In the genomic region with DNA sequence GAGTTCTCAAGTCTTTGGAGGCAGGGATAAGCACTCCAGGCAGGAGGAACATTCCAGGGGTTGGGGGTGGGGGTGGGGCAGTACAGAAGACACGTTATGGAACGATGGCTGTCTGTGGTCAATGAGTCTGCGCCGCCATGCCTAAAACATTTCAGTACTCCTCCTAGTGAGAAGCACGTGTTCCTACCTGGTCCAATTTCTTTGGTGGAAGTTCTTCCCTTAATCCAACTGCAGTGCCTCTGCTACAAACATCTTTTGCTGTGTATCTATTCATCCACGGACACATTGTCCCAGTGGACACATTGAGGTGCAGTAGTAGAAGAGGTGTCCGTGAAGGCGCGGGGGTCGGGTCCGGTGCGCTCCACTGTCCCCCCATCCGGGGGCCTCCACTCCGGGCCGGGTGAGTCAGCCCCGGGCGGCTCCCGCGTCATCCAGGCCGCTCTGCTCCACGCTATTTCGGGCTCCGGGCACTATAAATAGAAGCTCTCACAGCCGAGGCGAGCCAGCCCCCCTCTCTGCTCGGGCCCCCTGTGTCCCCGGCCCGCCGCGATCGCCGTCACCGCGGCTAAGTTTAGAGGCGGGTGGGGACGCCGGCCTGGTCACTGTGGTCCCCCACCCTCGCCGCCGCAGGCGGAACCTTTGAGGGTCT, we compare ENCODE assay signal across 9 mouse cellular contexts. TPM values are rescaled to one million over a fixed set of nuclear protein-coding genes. Genes with fewer than 3 reads are reported as not detected.
DNase-seq lines count a peak whose midpoint lies in the region; ATAC-seq lines count a peak whose summit lies in the region.
"Had no signal": no experiment of that assay in that cellular context is flagged by ENCODE, and none has a peak within 500 bp of the region (broad histone marks: within the 10 kb centered on the region; RNA-seq: fewer than 3 reads in every experiment).

No protein-coding gene starts in this region.

- H3K4me3 ChIP-seq in embryonic facial prominence, embryonic 12.5 days: peak overlapping the region; percentile 50
- H3K4me3 ChIP-seq in heart, embryonic 14.5 days (ENCODE audit: control insufficient read depth in 1 of 2, insufficient read depth in 1 of 2, low read depth in 1 of 2, low read length in 2 of 2): peak overlapping the region; percentile 44 to 55
- peak overlapping the region; percentile 52 for H3K4me3 ChIP-seq in limb, embryonic 12.5 days (replicated peaks)
- H3K4me3 ChIP-seq: erythroblast, embryonic 14.5 days had no signal

- H3K9me3 ChIP-seq in embryonic facial prominence, embryonic 12.5 days: no peaks in the 10 kb centered on the region
- H3K9me3 ChIP-seq in heart, embryonic 14.5 days (ENCODE audit: control insufficient read depth, low read length): no peaks in the 10 kb centered on the region
- no peaks in the 10 kb centered on the region for H3K9me3 ChIP-seq in limb, embryonic 12.5 days

- DNase-seq in lung, postnatal 10 days: peak; percentile 49
- DNase-seq in lung, postnatal 25 days (ENCODE audit: low spot score): no peak
- peak; percentile 27 for DNase-seq in retina, embryonic 14.5 days (ENCODE audit: low spot score)
- no peak for DNase-seq in spleen, postnatal 10 days (ENCODE audit: low spot score in 2 of 2)

- no peak for ATAC-seq in embryonic facial prominence, embryonic 12.5 days (ENCODE audit: insufficient number of reproducible peaks, insufficient read depth, low FRiP score, low TSS enrichment)
- peak; percentile 83 for ATAC-seq in heart, embryonic 14.5 days (ENCODE audit: insufficient number of reproducible peaks, insufficient read depth, low FRiP score, low read depth)
- ATAC-seq in limb, embryonic 12.5 days (ENCODE audit: insufficient number of reproducible peaks, insufficient read depth, low FRiP score, low TSS enrichment, low read depth): no peak
- ATAC-seq in erythroblast, adult 5-6 weeks (replicated peaks; ENCODE audit: low FRiP score, poor library complexity, severe bottlenecking): no peak

- H3K27me3 ChIP-seq in embryonic facial prominence, embryonic 12.5 days: peaks cover 17% of the 10 kb centered on the region
- H3K27me3 ChIP-seq in heart, embryonic 14.5 days (ENCODE audit: control insufficient read depth, insufficient read depth, low read length): no peaks in the 10 kb centered on the region
- H3K27me3 ChIP-seq in limb, embryonic 12.5 days: peaks cover 26% of the 10 kb centered on the region

- H3K9ac ChIP-seq in embryonic facial prominence, embryonic 12.5 days: peak overlapping the region; percentile 63
- H3K9ac ChIP-seq in heart, embryonic 14.5 days (ENCODE audit: low read length): peak overlapping the region; percentile 69
- H3K9ac ChIP-seq in limb, embryonic 12.5 days (replicated peaks): peak overlapping the region; percentile 63

- no peaks in the 10 kb centered on the region for H3K36me3 ChIP-seq in embryonic facial prominence, embryonic 12.5 days
- 0 out of 2 replicates have a peak, but pooled peaks cover under 1% of the 10 kb centered on the region for H3K36me3 ChIP-seq in heart, embryonic 14.5 days (ENCODE audit: control insufficient read depth, insufficient read depth, low read length)
- H3K36me3 ChIP-seq in limb, embryonic 12.5 days: no peaks in the 10 kb centered on the region

- H3K27ac ChIP-seq in embryonic facial prominence, embryonic 12.5 days: no peak overlapping the region
- H3K27ac ChIP-seq in heart, embryonic 14.5 days (replicated peaks in 1 of 2; ENCODE audit: control insufficient read depth in 1 of 2, insufficient read depth in 1 of 2, low read depth in 2 of 2, low read length in 2 of 2): peak overlapping the region; percentile 94 to 99
- no peak overlapping the region for H3K27ac ChIP-seq in limb, embryonic 12.5 days

- peak overlapping the region; percentile 95 for H3K4me2 ChIP-seq in embryonic facial prominence, embryonic 12.5 days (replicated peaks)
- peak overlapping the region; percentile 74 for H3K4me2 ChIP-seq in heart, embryonic 14.5 days (ENCODE audit: low read length)
- H3K4me2 ChIP-seq in limb, embryonic 12.5 days: peak overlapping the region; percentile 88

- under 1% methylated on average over 41 of the region's 41 CpGs for WGBS in embryonic facial prominence, embryonic 12.5 days
- WGBS in heart, embryonic 14.5 days: under 1% methylated on average over 41 of the region's 41 CpGs
- 2% methylated on average over 41 of the region's 41 CpGs for WGBS in limb, embryonic 12.5 days

- H3K4me1 ChIP-seq in embryonic facial prominence, embryonic 12.5 days: peaks cover 35% of the 10 kb centered on the region
- peaks cover 38 to 47% of the 10 kb centered on the region in 2 experiments for H3K4me1 ChIP-seq in heart, embryonic 14.5 days (ENCODE audit: control insufficient read depth in 2 of 2, insufficient read depth in 2 of 2, low read length in 2 of 2)
- peaks cover 35% of the 10 kb centered on the region for H3K4me1 ChIP-seq in limb, embryonic 12.5 days (replicated peaks)

RNA-seq across cellular contexts. Expression of gene Ercc1, which starts 2.7 kb away (rescaled TPM):
- 92.3 and 94.5 TPM in 2 replicates for polyA plus RNA-seq in embryonic facial prominence, embryonic 12.5 days (2016; fragmentation: Nextera tagmentation; extraction: Ambion mirVana)
- 60.0 and 68.7 TPM in 2 replicates for polyA plus RNA-seq in heart, embryonic 14.5 days (2014; fragmentation: Nextera tagmentation; extraction: Ambion mirVana)
- polyA plus RNA-seq in limb, embryonic 12.5 days (2016; fragmentation: Nextera tagmentation; extraction: Ambion mirVana): 92.3 and 105 TPM in 2 replicates
- total RNA-seq in erythroblast, adult 5-6 weeks (2015; ENCODE audit: low replicate concordance): 8.6 and 8.8 TPM in 2 replicates
- 4.6 and 5.2 TPM in 2 replicates for total RNA-seq in erythroblast, adult 5-6 weeks (2017; ENCODE audit: low replicate concordance)

RNA-seq across cellular contexts. Expression of gene Cd3eap, which starts 17.4 kb away (rescaled TPM):
- 27.1 and 28.0 TPM in 2 replicates for polyA plus RNA-seq in embryonic facial prominence, embryonic 12.5 days (2016; fragmentation: Nextera tagmentation; extraction: Ambion mirVana)
- polyA plus RNA-seq in heart, embryonic 14.5 days (2014; fragmentation: Nextera tagmentation; extraction: Ambion mirVana): 12.7 and 15.7 TPM in 2 replicates
- polyA plus RNA-seq in limb, embryonic 12.5 days (2016; fragmentation: Nextera tagmentation; extraction: Ambion mirVana): 28.4 TPM in 2 replicates
- 1.2 and 1.9 TPM in 2 replicates for total RNA-seq in erythroblast, adult 5-6 weeks (2015; ENCODE audit: low replicate concordance)
- total RNA-seq in erythroblast, adult 5-6 weeks (2017; ENCODE audit: low replicate concordance): 2.6 and 5.7 TPM in 2 replicates

RNA-seq across cellular contexts. Expression of gene Ppp1r13l, which starts 17.7 kb away (rescaled TPM):
- polyA plus RNA-seq in embryonic facial prominence, embryonic 12.5 days (2016; fragmentation: Nextera tagmentation; extraction: Ambion mirVana): 7.3 and 8.1 TPM in 2 replicates
- 15.2 and 15.4 TPM in 2 replicates for polyA plus RNA-seq in heart, embryonic 14.5 days (2014; fragmentation: Nextera tagmentation; extraction: Ambion mirVana)
- 7.1 and 9.3 TPM in 2 replicates for polyA plus RNA-seq in limb, embryonic 12.5 days (2016; fragmentation: Nextera tagmentation; extraction: Ambion mirVana)
- total RNA-seq in erythroblast, adult 5-6 weeks (2015; ENCODE audit: low replicate concordance): 0.19 and 3.3 TPM in 2 replicates
- total RNA-seq in erythroblast, adult 5-6 weeks (2017; ENCODE audit: low replicate concordance): not detected in 2 replicates

RNA-seq across cellular contexts. Expression of gene Fosb, which starts 32.0 kb away (rescaled TPM):
- 0.05 TPM in 1 of 2 replicates, not detected in the other for polyA plus RNA-seq in embryonic facial prominence, embryonic 12.5 days (2016; fragmentation: Nextera tagmentation; extraction: Ambion mirVana)
- polyA plus RNA-seq in heart, embryonic 14.5 days (2014; fragmentation: Nextera tagmentation; extraction: Ambion mirVana): 0.22 TPM in 1 of 2 replicates, not detected in the other
- 0.18 and 0.20 TPM in 2 replicates for polyA plus RNA-seq in limb, embryonic 12.5 days (2016; fragmentation: Nextera tagmentation; extraction: Ambion mirVana)
- 2.9 and 3.1 TPM in 2 replicates for total RNA-seq in erythroblast, adult 5-6 weeks (2015; ENCODE audit: low replicate concordance)
- 2.2 and 3.8 TPM in 2 replicates for total RNA-seq in erythroblast, adult 5-6 weeks (2017; ENCODE audit: low replicate concordance)

RNA-seq across cellular contexts. Expression of gene Ercc2, which starts 39.9 kb away (rescaled TPM):
- polyA plus RNA-seq in embryonic facial prominence, embryonic 12.5 days (2016; fragmentation: Nextera tagmentation; extraction: Ambion mirVana): 19.9 and 23.2 TPM in 2 replicates
- polyA plus RNA-seq in heart, embryonic 14.5 days (2014; fragmentation: Nextera tagmentation; extraction: Ambion mirVana): 4.8 and 6.6 TPM in 2 replicates
- polyA plus RNA-seq in limb, embryonic 12.5 days (2016; fragmentation: Nextera tagmentation; extraction: Ambion mirVana): 22.9 and 23.8 TPM in 2 replicates
- total RNA-seq in erythroblast, adult 5-6 weeks (2015; ENCODE audit: low replicate concordance): 1.3 and 2.7 TPM in 2 replicates
- 11.4 and 18.0 TPM in 2 replicates for total RNA-seq in erythroblast, adult 5-6 weeks (2017; ENCODE audit: low replicate concordance)

Comparison
In these comparisons a context has a peak if more than half of its experiments do, and no peak if none do; other contexts are left out.
1. DNase-seq: peak in lung, postnatal 10 days (single experiment) and retina, embryonic 14.5 days (single experiment); none in lung, postnatal 25 days (single experiment) and spleen, postnatal 10 days (0 of 2).
2. H3K27ac ChIP-seq: peak in heart, embryonic 14.5 days (2 of 2); none in embryonic facial prominence, embryonic 12.5 days (single experiment) and limb, embryonic 12.5 days (single experiment).
3. Peak in every context shown above with its lines, with median percentiles within 50 percentile points of each other: H3K4me2 ChIP-seq, H3K4me3 ChIP-seq and H3K9ac ChIP-seq.